Mouse (Mus musculus): Measurements from ENCODE around the gene Olfr93.
A peak's percentile ranks its signal among the peaks of the same experiment; 100 is the strongest.
"Not testable (repeated sequence)": the region's sequence is repeated elsewhere in the genome, so short reads cannot be mapped to it uniquely, and the experiment has no call there.

The Olfr93 gene

DNA sequence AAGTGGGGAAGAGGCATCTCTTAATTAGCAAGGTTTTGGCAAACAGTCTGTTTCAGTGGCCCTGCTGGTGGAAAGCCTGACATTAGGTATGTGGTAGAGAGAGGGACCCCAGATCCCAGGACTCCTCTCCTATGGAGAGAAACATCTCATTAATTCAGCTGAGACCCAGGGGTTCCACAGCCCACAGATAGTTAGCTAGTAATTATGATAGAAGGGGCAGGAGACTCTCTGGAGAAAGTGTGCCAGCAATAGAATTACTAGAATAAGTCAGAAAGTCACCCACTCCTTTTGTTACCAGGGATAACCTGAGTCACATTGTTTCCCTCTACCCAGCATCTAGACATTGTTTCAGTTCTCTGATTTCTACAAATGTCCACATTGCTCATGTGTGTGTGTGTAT lies at the start of gene Olfr93:
Gene Olfr93, minus strand, starts transcription at position 101 of the 400 bp plus-strand sequence.
- DNase-seq = no peak

DNA sequence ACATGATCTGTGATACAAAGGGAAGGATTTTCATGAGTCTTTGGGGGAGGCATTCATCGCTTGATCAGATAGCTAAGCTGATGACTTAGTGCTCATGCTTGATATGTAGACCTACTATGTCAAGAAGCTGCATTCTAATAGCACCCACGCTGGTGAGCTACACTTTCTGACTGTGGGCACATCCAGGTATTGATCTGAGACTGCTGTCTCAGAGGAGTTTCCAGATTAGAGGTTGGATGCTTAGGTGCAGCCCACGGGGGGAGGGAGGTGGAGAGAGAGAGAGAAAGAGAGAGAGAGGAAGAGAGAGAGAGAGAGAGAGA lies 42.6 kb upstream of the Olfr93 start:
- DNase-seq = no peak

DNA sequence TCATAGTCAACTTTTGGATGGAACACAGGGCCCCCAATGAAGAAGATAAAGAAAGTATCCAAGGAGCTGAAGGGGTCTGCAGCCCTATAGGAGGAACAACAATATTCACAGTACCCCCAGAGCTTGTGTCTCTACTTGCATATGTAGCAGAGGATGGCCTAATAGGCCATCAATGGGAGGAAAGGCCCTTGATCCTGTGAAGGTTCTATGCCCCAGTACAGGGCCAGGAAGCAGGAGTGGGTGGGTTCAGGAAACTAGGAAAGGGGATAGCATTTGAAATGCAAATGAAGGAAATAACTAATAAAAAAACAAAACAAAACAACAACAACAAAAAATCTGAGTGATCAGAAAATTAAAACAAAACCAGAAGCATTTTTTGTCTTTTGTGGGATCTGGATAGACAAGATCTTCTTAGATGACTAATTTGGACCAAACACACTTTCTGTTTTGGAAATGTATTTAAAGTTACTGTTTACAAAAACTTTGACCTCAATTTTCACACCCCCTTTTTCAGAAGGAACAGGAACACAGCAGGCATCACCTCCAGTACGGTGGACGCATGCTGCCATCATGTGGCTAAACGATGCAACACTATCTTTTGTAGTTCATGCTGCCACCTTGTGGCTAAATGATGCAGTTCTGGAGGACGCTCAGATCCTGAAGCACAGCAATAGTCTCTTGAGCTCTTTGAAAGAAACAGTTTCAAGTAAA lies 42.1 kb upstream of the Olfr93 start:
- peak; percentile 60 for DNase-seq

DNA sequence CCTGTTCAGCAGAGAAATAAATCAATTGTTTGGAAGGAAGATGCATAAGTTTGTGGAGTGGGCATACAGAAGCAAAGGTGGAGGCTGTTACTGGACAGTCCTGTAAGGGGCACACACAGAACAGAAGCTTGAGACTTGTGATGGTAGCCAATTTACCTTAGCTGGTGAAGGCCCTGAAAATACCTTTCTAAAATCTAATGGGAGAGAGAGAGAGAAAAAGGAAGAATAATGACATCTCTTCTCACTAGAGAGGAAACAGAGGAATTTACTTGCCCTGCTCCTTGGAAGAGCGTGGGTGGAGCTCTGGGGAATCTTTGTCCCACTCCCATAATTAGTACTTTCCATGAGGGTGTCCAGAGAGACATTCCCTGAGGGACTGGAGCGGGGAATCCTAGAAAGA lies 39.6 kb upstream of the Olfr93 start, which contains the start of gene Olfr94:
Gene Olfr94, minus strand, starts transcription at position 101 of the 400 bp plus-strand sequence.
- no peak for DNase-seq

DNA sequence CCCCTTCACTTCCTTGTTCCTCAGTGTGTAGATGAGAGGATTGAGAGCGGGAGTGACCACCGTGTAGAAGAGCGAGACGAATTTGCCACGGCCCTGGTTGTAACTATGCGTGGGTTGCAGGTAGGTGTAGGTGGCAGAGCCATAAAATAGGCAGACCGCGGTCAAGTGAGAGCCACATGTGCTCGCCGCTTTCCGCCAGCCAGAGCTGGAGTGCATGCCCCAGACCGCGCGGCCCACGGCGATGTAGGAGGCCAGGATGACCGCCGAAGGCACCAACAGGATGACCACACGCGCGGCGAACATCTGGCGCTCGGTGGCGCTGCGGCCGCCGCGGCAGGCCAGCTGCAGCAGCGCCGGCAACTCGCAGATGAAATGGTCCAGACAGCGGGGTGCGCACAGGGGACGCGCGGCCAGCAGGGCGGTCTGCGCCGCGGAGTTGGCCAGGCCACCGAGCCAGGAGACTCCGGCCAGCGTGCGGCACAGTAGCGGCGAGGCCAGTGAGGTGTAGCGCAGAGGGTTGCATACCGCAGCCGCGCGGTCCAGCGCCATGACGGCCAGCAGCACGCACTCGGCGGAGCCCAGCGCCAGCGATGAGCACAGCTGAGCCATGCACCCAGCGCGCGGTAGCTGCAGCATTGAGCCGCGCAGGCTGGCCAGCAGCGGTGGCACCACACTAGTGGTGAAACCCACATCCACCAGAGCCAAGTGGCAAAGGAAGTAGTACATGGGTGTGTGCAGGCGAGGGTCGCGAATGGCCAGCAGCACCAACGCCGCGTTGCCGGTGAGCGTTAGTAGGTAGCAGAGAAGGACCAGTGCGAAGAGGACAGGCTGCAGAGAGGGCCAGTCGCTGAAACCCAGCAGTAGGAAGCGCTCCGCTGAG lies 35.8 kb upstream of the Olfr93 start:
- DNase-seq = no peak

DNA sequence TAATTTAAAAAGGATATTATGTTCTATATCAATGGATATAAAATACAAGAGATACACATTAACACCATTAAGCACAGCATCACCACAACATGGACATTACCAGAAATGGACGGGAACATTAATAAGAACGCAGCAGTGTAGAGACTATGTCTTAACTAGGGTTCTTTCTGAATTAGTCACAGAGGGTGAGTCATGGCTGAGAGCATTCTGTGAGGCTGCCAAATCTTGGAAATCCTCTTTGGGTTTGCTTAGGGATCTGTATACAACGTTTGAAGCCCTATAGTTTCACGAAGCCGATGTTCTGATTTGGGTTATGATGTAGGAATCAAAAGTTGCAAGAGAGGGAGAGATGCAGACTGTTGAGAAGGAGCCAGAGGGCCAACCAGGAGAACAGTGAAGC lies 33.5 kb upstream of the Olfr93 start:
- no peak for DNase-seq

DNA sequence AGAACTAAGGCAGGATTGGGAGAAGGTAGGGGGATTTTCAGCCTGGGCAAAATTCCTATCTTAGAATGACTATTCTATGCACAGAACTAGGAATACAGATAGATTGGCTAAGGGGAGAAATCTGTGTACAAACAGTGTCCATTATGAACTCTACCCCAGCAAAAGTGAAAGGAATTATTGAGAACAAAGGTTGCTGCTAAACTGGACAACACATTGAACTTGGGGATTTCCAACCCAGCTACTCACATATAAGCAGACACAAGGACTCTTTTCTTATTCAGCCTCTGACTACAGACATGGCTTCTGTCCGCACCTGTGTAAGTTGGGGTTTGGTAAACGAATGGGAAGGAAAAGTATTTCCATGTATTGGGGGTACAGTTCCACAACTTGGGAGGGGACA lies 32.4 kb upstream of the Olfr93 start, which contains the start of gene Ubd:
Gene Ubd, plus strand, starts transcription at position 237 of the 400 bp plus-strand sequence.
- no peak for DNase-seq

DNA sequence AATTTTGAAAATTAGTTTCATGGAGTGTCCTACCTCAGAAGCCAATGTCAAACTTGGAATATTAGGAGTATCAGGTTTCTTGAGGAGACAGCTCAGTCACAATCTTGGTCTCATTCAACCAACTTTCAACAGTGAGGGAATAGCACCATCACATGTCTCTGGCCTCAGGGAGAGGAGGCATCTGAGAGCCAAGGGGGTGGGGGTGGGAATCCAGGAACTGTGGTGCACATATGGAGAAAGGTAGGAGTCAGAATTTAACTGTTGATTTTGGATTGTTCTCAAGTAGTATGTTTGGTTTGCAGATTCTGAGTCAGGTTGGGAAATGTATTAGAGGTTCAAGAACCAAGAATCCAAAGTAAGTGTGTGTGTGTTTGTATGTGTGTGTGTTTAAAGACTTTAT lies 31.7 kb upstream of the Olfr93 start:
- DNase-seq = no peak

DNA sequence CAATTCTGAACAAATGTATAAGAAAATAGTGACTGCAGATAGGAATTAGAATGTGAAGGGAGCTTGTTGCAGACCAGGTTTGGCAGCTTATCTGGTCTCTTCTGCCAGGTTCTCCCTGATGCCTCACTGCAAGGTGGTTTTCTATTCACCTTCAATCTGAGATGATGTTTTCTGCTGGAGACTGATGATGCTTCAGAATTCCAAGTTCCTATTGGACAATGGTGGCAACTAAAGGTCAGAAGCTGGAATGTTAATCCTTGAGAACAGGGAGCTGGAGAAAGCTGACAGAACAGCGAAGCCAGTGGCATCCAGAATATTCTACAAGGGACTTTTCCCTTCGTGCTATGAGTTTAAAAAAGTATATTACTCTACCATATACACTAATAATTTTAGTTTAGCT lies 29.4 kb upstream of the Olfr93 start:
- no peak for DNase-seq

DNA sequence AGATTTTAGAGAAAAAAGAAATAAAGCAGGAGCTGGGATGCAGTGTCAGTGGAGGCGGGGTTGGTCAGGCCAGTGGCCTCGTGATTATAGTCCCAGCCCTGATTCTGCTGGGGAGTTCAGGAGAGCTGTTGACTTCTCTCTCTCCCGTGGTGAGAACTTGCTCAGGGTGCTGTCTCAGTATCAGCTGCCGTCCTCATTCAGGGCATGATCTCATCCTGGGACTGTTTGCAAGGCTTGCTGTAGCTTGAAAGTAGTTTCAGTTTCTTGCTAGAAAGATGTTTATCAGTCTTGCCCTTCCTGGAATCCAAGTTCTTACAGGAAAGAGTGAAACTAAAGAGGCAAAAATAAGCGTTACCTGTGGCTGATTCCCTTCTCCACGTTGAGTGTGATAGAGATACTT lies 24.2 kb upstream of the Olfr93 start:
- DNase-seq = no peak

DNA sequence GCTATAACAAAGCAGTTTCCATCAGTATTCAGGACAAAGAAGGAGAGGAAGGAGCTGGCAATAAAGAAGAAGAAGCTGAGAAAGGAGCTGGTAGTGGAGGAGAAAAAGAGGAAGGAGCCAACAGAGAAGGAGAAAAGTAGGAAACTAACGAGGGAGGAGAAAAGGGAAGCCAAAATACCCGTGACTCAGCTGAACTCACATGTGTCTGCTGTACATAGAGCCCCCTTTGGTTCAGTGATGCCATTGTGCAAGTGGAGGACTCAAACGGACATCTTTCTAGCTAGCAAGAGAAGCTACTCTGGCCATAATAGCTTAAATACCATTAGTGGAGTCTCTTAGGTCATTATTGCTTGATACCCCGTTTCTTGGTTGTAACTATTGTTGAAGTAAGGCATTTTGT lies 29.9 kb downstream of the Olfr93 start:
- not testable (repeated sequence) for DNase-seq

DNA sequence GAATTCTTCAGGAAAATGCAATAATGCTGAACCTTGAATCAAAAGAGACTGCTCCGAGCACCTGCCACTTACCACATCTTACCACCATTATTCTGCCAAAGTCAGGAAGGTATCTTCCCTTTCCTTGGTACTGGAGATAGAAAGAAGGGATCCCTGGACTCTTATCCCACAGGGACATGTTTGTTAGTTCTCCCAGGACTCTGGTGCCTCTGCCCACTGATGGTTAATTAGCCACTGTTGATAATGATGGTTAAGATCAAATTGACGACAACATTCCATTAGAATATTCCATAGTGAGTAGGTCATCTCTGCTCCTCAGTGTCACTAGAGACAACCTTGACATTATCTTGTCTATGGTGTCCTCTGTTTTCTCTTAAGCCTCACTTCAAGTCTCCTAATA lies 41.3 kb downstream of the Olfr93 start, which contains the start of gene Olfr92:
Gene Olfr92, minus strand, starts transcription at position 101 of the 400 bp plus-strand sequence.
- DNase-seq = no peak

DNA sequence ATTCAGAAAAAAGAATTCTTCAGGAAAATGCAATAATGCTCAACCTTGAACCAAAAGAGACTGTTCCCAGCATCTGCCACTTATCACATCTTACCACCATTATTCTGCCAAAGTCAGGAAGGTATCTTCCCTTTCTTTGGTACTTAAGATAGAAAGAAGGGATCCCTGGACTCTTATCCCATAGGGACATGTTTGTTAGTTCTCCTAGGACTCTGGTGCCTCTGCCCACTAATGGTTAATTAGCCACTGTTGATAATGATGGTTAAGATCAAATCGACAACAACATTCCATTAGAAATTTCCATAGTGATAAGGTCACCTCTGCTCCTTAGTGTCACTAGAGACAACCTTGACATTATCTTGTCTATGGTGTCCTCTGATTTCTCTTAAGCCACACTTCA lies 63.1 kb downstream of the Olfr93 start, which contains the start of gene Olfr91:
Gene Olfr91, minus strand, starts transcription at position 101 of the 400 bp plus-strand sequence.
- DNase-seq = no peak

DNA sequence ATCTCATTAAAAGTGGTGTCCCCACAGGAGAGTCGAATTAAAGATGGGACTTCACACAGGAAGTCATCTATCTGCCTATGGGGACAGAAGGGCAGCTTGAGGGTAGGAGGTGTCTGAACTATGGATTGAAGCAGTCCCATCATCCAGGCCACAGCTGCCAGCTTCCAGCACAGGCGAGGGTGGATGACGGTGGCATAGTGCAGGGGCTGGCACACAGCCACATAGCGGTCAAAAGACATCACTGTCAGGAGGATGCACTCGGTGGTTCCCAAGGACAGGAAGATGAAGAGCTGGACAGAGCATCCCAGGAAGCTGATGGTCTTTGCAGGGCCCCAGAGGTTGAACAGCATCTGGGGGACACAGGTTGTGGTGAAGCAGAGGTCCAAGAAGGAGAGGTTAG lies 68.0 kb downstream of the Olfr93 start:
- no peak for DNase-seq

DNA sequence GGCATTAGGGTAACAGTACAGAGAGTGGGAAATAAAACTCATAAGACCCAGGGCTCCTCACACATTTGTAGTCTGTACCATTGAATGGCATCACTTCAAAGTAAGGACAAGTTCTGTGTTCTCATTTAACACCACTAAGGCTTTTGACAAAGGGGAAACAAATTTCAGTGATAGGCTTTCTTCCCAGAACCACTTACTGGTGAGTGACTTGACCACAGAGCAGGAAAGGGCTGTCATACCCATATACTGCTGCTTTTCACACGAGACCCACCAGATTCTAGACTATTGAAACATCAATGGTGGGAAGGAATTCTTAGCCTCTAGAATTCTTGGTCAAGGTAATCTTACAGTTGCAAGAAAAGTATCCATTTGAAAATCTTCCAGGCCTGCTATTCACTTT lies 69.1 kb downstream of the Olfr93 start:
- DNase-seq = no peak

Data from thymus, postnatal 25 days (tissue).